Mouse (Mus musculus): ENCODE results near the gene Cntnap5c.

Cntnap5c gene

GRCm38 (mm10) chr17:58003322-58003721 is 234.0 kb downstream of the Cntnap5c start:
- no peak for DNase-seq (ENCODE audit: low read depth)

DNA sequence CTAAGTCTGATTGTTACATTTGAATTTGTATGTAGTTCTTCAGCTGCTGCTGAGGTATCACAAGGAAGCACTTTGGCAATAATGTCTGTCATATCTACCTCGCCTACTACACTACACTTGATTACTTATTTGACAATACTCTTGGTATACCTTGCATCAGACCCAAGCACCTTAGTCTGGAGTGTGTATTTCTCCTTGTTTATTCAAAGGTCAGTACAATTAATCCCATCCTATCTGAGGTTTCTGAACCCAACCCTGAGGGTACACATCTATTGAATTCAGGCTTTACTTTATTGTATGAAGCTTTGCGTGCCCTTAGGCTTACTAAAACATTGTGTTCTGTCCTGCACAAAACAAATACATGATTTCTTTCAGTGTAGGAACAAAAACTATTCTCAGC is 235.1 kb downstream of the Cntnap5c start:
- DNase-seq (ENCODE audit: low read depth) = no peak

GRCm38 (mm10) chr17:58041178-58041577 is 271.8 kb downstream of the Cntnap5c start:
- no peak for DNase-seq (ENCODE audit: low read depth)

DNA sequence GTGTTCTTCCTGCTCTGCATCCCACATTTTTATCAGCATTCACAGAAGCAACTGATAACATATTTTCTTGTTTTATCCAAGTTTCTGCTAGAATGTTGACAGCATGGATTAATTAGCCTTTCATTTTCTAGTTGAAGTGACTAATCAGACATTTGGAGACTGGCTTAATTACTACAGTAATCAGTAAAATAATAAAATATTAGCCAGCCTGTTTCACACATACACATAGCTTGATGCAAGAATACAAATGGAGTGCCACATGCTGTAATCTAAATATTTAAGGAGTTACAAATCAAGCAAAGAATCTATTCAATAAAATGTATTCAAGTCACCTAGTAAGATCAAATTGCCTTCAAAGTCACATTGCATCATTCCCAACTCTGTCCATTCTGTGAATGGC is 275.8 kb downstream of the Cntnap5c start:
- DNase-seq (ENCODE audit: low read depth) = no peak

DNA sequence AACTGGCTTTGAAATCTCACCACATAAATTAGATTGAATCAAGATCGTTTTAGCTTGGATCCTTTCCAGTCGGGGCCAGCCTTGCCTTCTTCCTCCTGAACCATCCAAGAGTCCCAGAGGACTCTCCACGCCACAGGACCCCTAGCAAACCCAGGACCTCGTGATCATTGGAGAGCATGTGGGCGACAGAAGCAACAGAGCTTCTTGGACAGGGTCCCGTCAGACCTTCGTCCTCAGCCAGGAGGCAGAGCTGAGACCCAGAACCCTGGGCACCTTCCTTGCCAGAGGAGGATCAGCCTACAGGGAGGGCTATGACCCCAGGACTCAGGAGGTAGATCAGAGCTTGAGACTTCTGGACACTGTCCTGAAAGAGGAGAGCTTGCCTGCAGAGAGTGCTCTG is 300.5 kb downstream of the Cntnap5c start:
- no peak for DNase-seq (ENCODE audit: low read depth)

DNA sequence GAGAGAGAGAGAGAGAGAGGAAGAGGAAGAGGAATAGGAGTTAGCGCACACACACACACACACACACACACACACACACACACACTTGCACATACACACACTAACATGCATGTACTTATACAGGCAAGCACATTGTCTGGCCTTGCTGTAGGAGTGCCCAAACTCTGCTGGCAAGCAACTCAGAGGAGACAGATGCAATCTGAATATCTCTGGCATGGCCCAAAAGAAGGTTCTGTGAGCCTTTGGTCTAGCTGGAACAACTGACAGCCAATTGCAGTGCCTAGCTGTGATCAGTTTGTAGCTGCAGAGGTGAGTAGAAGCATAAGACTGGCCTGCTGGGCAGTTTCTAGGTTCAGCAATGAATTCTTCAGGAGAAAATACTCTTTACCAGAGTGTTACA is 313.3 kb downstream of the Cntnap5c start:
- DNase-seq (ENCODE audit: low read depth) = no peak

GRCm38 (mm10) chr17:58104505-58104904 is 335.1 kb downstream of the Cntnap5c start:
- no peak for DNase-seq (ENCODE audit: low read depth)

- no peak for DNase-seq (ENCODE audit: low read depth)
Observed at GRCm38 (mm10) chr17:58107901-58108300, 338.5 kb downstream of the Cntnap5c start.

- DNase-seq (ENCODE audit: low read depth) = no peak
Observed at GRCm38 (mm10) chr17:58108335-58108734, 339.0 kb downstream of the Cntnap5c start.

DNA sequence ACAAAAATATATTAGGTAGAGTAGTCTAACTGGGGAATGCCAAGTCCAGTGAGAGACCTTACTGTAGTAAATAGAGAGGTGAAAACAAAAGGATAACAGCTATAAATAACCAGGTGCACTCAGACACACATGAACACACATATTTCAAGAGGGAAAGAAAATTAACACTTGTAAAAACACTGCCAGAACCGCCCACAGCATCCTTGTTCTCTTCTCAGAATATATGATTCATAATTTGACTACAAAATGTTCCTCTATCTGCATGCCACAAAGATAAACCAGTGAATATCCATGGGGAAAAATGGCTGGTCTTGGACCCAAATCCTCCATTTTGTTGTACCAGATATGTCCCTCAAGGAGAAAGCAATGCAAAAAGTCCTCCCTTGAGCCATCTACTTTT is 417.8 kb downstream of the Cntnap5c start:
- no peak for DNase-seq (ENCODE audit: low read depth)

DNA sequence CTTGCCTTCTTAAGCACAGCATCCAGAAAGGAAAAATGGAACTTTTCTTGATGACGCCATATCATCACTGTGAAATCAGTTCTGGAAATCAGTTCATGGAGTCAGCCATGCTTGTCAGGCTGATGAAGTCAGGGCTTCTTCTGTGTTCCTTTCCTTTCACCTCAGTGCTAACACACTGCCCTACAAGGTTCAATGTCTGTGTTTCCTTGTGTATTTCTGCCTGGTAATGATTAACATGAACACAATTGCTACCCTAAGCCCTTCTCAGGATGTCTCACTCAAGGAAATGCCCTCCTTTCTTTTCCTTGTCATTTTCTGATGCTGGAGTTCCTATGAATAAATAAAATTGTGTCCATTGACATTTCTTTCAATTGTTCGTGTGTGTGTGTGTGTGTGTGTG is 431.8 kb downstream of the Cntnap5c start:
- no peak for DNase-seq (ENCODE audit: low read depth)

DNA sequence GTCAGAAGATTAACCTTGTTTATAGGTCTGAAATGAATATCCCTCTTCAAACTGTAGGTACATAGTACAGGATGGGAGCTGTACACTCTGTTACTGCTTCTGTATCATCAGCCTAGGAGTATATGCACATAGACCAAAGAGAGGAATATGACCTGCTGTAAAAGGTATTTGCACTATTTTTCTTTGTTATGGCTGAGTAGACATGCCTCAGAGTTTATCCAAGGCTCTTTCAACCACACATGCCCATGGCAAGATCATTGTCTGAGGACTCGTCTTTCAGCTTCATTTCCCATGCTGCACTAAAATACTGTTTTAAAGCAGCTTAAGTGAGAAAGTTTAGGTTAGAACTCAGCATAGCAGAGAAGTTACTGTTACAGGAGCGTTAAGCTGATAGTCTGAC is 498.7 kb downstream of the Cntnap5c start:
- no peak for DNase-seq (ENCODE audit: low read depth)

DNA sequence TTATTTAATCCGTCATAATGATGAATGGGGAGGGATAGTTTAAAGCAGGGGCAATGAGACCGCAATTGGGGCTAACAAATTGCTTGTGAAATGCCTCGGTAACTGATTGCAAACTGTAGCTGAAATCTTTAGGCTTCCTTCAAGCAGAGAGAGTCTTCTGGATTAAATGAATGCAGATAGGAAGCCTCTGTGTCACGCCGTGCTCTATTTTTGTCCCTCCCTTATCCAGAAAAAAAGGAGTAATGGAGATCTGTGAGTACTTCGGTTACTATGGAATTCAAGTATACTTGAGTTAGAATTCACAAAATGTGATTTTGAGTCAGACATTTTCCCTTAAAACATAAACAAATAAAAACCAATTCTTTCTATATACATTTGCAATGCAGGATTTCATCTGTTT is 581.9 kb downstream of the Cntnap5c start:
- no peak for DNase-seq (ENCODE audit: low read depth)

GRCm38 (mm10) chr17:58356224-58356623 is 586.9 kb downstream of the Cntnap5c start:
- no peak for DNase-seq (ENCODE audit: low read depth)

- DNase-seq (ENCODE audit: low read depth) = no peak
Observed at GRCm38 (mm10) chr17:58363582-58364267, 594.4 kb downstream of the Cntnap5c start.

DNA sequence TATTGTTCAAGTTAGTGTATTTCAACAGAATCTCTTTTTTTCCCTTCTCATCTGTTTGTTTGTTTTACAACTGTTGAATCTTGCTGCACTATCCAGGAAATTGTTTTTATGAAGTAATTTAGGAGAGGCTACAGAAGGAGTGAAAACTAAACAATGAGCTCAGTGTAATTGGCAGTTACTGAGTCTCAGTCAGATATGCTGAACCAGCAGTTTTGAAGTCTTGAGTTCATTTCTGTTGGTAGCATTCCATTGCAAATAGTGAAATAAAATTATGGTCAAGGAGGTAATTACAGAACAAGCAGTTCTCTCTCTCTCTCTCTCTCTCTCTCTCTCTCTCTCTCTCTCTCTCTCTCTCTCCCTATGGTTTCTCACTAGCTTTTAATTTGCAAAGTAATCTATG is 600.7 kb downstream of the Cntnap5c start:
- DNase-seq (ENCODE audit: low read depth) = no peak

DNA sequence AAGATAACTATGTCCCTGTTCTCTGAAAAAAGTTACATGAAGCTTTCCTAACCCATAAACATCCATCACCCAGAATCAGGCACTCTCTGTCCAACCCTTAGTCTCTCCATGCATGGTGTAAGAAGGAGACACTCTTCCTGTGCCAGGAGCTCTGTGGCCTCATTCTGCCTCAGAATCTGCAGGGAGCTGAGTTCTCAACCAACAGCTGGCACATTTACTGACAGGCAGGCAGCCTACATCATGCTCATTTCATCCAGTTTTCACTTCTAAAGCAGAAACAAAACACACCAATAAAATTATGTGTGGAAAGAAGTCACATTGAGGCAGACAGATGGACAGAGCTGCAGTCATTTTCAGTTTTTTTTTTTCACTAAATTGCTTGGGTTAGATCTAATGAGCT is 638.4 kb downstream of the Cntnap5c start:
- no peak for DNase-seq (ENCODE audit: low read depth)

DNA sequence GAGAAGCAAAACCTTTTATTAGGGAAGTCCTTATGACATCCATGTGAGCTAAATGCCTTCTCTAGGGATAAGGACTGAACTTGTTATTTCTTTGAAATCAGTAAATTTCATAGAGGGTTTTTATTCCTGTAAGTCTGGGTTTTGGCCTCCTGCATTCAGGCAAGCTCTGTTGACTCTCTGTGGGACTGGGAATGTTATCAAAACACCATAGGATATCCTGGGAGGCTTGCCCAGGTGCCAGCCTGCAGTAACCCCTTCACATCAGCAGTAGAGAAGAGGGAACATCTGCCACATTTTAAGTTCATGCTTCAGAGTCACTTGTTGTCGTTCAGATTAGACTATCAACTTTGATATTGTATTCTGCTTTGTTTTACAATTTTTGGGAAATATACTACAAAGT is 639.4 kb downstream of the Cntnap5c start:
- no peak for DNase-seq (ENCODE audit: low read depth)

- no peak for DNase-seq (ENCODE audit: low read depth)
Observed at GRCm38 (mm10) chr17:58437443-58437842, 668.1 kb downstream of the Cntnap5c start.

All from c-Kit-positive CD71-negative TER-119-negative erythroid progenitor cells, embryonic 14.5 days (primary cell).